Mouse (Mus musculus) naive thymus-derived CD4-positive, alpha-beta T cell, adult 5 months (primary cell): ENCODE measurements around the gene 1700007K13Rik. TPM values are rescaled to one million over a fixed set of nuclear protein-coding genes. Genes with fewer than 3 reads are reported as not detected.

Experiments
- polyA plus RNA-seq: library from polyadenylated mRNA; unstranded; fragments of 100-300 nt; shearing (Covaris generic); gene quantifications from one replicate; pipeline ENCODE4 v1.2.1, GENCODE M21; 2017

Gene 1700007K13Rik
- not detected for polyA plus RNA-seq

GRCm38 (mm10) chr2:28465836-28466518 is at the start of gene 1700007K13Rik:
TSS of gene 1700007K13Rik (minus strand) at chr2:28466332.

GRCm38 (mm10) chr2:28512798-28513401 is 46.8 kb upstream of the 1700007K13Rik start, which contains the start of gene Ralgds:
TSS of gene Ralgds (plus strand) at chr2:28513125.

GRCm38 (mm10) chr2:28505795-28506194 is 39.7 kb upstream of the 1700007K13Rik start, which contains the start of gene Gm10134:
TSS of gene Gm10134 (plus strand) at chr2:28506095.

GRCm38 (mm10) chr2:28496671-28497070 is 30.5 kb upstream of the 1700007K13Rik start, which contains the start of gene Gbgt1:
TSS of gene Gbgt1 (plus strand) at chr2:28496891.

GRCm38 (mm10) chr2:28467860-28468485 is 1.8 kb upstream of the 1700007K13Rik start, which contains the start of gene Mrps2:
TSS of gene Mrps2 (plus strand) at chr2:28468066.

GRCm38 (mm10) chr2:28446515-28447314 is 19.4 kb downstream of the 1700007K13Rik start, which contains the start of gene Ppp1r26:
TSS of gene Ppp1r26 (plus strand) at chr2:28446800.

Other genes starting within 250 kb of the 1700007K13Rik start
- not detected for gene Ppp1r26, start 19.5 kb downstream of the 1700007K13Rik start, polyA plus RNA-seq
- 12.6 TPM for gene Mrps2, start 1.7 kb upstream of the 1700007K13Rik start, polyA plus RNA-seq
- not detected for gene Gbgt1, start 30.6 kb upstream of the 1700007K13Rik start, polyA plus RNA-seq
- gene Gm10134, start 39.8 kb upstream of the 1700007K13Rik start, polyA plus RNA-seq: not detected
- 14.4 TPM for gene Ralgds, start 46.8 kb upstream of the 1700007K13Rik start, polyA plus RNA-seq
- not detected for gene Cel, start 97.1 kb upstream of the 1700007K13Rik start, polyA plus RNA-seq
- 11.6 TPM for gene Gtf3c5, start 117.4 kb upstream of the 1700007K13Rik start, polyA plus RNA-seq
- gene Gfi1b, start 155.7 kb upstream of the 1700007K13Rik start, polyA plus RNA-seq: not detected
- gene Tsc1, start 174.9 kb upstream of the 1700007K13Rik start, polyA plus RNA-seq: 54.9 TPM
- not detected for gene Spaca9, start 233.4 kb upstream of the 1700007K13Rik start, polyA plus RNA-seq
- not detected for gene Ak8, start 233.8 kb upstream of the 1700007K13Rik start, polyA plus RNA-seq